Mouse (Mus musculus): ENCODE results near the gene A630023A22Rik. TPM values are rescaled to one million over a fixed set of nuclear protein-coding genes. Genes with fewer than 3 reads are reported as not detected.

A630023A22Rik gene
- not detected in 2 replicates for polyA plus RNA-seq (2016; fragmentation: Nextera tagmentation; extraction: Ambion mirVana)

DNA sequence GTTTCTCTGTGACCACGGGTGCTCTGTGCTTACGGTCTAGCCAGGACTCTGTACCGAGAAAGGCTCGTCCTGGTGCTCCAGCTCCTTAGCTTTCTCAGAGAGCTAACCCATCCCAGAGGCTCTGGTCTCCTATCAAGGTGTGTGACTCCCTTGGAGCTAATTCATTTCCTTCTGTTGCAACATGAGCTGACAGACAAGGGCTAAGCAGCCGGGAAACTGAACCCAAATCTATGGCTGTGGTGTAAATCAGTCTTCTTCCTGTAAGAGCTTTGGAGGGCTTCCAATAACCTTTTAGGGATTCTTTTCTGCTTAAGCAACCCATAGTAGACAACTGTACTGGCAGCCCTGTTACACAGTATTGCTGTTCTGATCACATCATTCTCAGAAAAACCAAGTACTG lies at the start of gene A630023A22Rik:
TSS of gene A630023A22Rik (minus strand) at position 154 of the 400 bp plus-strand sequence.
- no peak within 1 kb of the TSS for H3K9ac ChIP-seq
- H3K27me3 ChIP-seq, result no peaks in the 10 kb centered on the region
- 88% methylated on average over 5 of the region's 5 CpGs for WGBS
- no peak within 1 kb of the TSS for H3K27ac ChIP-seq
- H3K36me3 ChIP-seq (replicated peaks), result no peaks in the 10 kb centered on the region
- H3K4me3 ChIP-seq (replicated peaks), result no peak within 1 kb of the TSS
- no peaks in the 10 kb centered on the region for H3K4me1 ChIP-seq
- no peaks in the 10 kb centered on the region for H3K9me3 ChIP-seq
- ATAC-seq (ENCODE audit: low FRiP score), result no peak
- H3K4me2 ChIP-seq, result no peak within 1 kb of the TSS

DNA sequence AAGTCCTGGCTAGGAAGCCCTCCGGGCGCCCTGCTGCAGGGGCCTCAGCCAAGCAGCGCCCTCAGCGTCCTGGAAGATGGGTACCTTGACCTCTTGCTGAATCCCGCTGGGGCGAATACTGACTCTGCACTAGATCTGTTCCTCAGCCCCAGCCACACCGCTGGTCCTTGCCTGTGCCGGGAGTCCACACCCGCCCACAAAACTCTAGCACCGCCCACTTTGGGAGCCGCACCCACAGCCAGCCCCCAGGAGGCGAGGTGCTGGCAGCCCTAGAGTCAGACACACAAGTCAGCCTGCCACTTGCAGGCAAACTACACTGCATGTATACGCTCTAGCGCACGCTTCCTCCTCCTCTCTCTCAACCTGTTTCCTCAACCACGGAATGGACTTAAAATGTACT lies 49.8 kb upstream of the A630023A22Rik start, which contains the start of gene Npy4r:
TSS of gene Npy4r (minus strand) at position 148 of the 400 bp plus-strand sequence.
- Histone ChIP-seq H3K9me3 (no peaks in the 10 kb centered on the region), H3K27ac (no peak within 1 kb of the TSS), H3K4me2 (no peak within 1 kb of the TSS; the same call in 1 of the 2 replicates), H3K4me3 (replicated peaks) (no peak within 1 kb of the TSS), H3K4me1 (peaks cover 7% of the 10 kb centered on the region; the same call in 1 of the 2 replicates), H3K27me3 (peaks cover 18% of the 10 kb centered on the region), H3K36me3 (replicated peaks) (no peaks in the 10 kb centered on the region), H3K9ac (no peak within 1 kb of the TSS)
- ATAC-seq (ENCODE audit: low FRiP score), result no peak
- 18% methylated on average over 16 of the region's 16 CpGs for WGBS

DNA sequence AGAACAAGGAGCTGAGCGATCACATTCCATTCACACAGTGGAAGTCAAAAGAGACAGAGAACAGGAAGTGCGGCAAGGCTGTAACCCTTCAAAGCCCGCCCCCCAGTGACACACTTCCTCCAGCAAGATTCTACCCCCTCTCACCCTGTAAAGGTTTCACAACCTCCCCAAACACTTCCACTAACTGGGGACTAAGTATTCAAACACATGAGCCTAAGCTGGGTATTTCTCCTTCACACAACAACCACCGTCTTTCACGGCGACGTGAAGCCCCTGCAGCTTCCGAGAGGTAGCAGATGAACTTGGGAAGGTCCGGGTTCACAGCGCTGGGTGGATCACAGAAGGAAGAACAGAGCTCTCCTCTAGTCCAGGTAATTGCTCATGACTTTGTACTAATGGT lies 40.4 kb upstream of the A630023A22Rik start:
- Histone ChIP-seq H3K27ac (no peak overlapping the region), H3K4me1 (no peaks in the 10 kb centered on the region), H3K9ac (no peak overlapping the region), H3K36me3 (replicated peaks) (no peaks in the 10 kb centered on the region), H3K4me2 (no peak overlapping the region), H3K4me3 (replicated peaks) (no peak overlapping the region), H3K9me3 (no peaks in the 10 kb centered on the region), H3K27me3 (peaks cover 47% of the 10 kb centered on the region)
- WGBS, result 95% methylated on average over 10 of the region's 10 CpGs
- no peak for ATAC-seq (ENCODE audit: low FRiP score)

DNA sequence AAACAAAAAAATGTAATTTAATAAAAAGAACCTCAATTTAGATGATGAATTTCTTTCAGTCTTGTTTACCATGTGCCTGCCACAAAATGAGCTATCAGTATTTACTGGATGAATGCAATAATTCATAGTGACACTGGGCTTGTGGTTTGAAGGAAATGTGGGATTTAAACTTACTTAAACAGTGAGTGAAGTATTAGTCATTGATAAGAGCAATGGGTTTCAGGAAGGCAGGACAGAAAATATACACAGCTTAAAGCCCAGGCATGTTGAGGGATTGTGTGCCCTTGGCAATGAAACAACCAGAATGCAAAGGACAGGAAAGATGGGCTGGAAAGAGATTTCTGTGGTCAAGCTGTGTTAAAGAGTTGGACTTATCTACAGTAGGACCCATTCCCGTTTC lies 39.8 kb upstream of the A630023A22Rik start:
- H3K4me2 ChIP-seq, result no peak overlapping the region
- no peak overlapping the region for H3K4me3 ChIP-seq (replicated peaks)
- H3K9me3 ChIP-seq, result no peaks in the 10 kb centered on the region
- H3K27ac ChIP-seq, result no peak overlapping the region
- ATAC-seq (ENCODE audit: low FRiP score), result no peak
- peaks cover 53% of the 10 kb centered on the region for H3K27me3 ChIP-seq
- H3K36me3 ChIP-seq (replicated peaks), result no peaks in the 10 kb centered on the region
- H3K9ac ChIP-seq, result no peak overlapping the region
- WGBS, result 75% methylated on average over 1 of the region's 1 CpGs
- no peaks in the 10 kb centered on the region for H3K4me1 ChIP-seq

DNA sequence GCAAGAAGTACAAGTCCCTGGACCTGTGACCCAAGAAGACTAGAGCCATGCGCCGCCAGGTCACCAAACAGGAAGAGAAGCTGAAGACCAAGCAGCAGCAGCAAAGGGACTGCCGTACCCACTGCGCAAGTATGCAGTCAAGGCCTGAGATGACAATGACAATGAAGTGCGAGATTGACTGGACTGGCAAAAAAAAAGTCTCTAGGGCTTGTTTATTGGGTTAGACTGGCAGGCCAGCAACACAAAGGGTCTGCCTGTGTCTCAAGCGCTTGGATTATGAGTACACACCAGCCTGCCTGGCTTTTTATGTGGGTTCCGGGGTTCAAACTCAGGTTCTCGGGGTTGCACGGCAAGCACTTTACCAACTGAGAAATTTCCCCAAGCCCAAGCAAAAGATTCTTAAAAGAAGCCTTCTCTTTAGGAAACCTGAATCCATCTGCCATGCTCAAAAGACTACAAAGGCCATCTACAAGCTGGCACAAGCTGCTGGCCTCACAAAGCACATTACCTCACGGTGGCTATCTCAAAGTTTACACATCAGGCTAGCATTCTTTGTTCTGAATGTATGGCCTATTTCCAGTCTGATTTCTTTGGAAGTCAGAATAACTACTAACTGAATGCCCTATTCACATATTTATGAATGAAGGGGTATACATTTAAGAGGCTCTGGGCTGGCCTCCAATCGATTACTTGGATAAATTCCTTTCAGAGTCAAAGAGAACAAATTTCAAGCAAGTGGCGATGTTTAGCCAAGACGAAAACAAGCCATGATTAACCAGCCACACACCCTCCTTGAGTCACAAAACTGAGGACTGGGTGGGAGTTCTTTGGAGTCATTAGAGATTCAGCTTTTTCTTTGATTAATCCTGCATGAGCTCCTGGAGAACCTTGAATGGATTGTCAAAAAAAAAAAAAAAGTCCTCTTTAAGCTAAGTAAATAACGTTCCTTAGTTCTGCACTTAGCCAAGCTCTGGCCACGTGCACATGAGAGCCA lies 37.4 kb upstream of the A630023A22Rik start:
- H3K27ac ChIP-seq, result no peak overlapping the region
- H3K36me3 ChIP-seq (replicated peaks), result no peaks in the 10 kb centered on the region
- no peak overlapping the region for H3K9ac ChIP-seq
- H3K9me3 ChIP-seq, result no peaks in the 10 kb centered on the region
- WGBS, result 55% methylated on average over 15 of the region's 15 CpGs
- H3K27me3 ChIP-seq, result peaks cover 66% of the 10 kb centered on the region
- H3K4me2 ChIP-seq, result no peak overlapping the region
- no peak; the same call in 1 of the 2 replicates for ATAC-seq (ENCODE audit: low FRiP score)
- no peak overlapping the region for H3K4me3 ChIP-seq (replicated peaks)
- H3K4me1 ChIP-seq, result no peaks in the 10 kb centered on the region

DNA sequence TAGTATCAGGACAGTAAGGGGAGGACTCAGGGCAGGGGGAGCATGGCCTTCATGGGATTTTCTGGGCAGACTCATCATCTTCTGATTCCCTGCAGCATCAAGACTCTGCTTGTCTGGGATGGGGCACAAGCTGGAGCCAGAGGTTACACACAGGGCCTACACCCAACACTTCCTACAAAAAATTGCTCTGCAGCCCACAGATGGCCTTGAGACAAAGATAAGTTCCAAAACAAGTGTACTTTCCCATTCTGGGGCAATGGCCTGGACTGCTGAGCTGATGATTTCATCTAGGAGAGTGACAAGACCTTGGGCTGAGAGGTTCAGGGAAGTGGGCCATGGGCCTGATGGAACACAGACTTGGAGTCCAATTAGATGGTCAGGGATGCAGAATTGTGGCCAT lies 32.8 kb upstream of the A630023A22Rik start:
- peaks cover 5% of the 10 kb centered on the region; the same call in 1 of the 2 replicates for H3K4me1 ChIP-seq
- no peak overlapping the region for H3K27ac ChIP-seq
- H3K9me3 ChIP-seq, result no peaks in the 10 kb centered on the region
- H3K9ac ChIP-seq, result no peak overlapping the region
- H3K4me2 ChIP-seq, result no peak overlapping the region
- no peak overlapping the region for H3K4me3 ChIP-seq (replicated peaks)
- H3K27me3 ChIP-seq, result peaks cover 75% of the 10 kb centered on the region
- no peaks in the 10 kb centered on the region for H3K36me3 ChIP-seq (replicated peaks)
- ATAC-seq (ENCODE audit: low FRiP score), result no peak

DNA sequence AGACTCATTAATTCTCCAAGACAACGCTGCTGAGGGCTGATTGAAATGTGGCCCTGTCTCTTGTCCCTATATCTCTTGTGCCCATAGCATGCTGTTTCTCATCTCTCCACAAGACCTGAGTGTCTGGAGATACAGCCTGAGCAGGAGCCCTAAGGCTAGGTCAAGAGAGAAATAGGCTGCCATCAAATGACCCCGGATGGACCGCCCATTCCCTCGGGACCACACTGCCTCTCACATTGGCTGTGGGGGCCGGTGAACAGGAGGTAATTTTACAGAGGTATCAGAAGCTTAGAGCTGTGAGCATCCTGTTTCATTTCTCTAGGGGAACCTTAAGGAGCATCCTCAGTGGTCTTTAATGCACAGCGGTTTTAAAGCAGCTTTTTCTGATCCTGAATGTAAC lies 28.7 kb upstream of the A630023A22Rik start:
- WGBS, result 79% methylated on average over 6 of the region's 6 CpGs
- H3K4me2 ChIP-seq, result no peak overlapping the region
- H3K4me1 ChIP-seq, result peaks cover 5% of the 10 kb centered on the region; the same call in 1 of the 2 replicates
- no peak overlapping the region for H3K9ac ChIP-seq
- peaks cover 46% of the 10 kb centered on the region for H3K27me3 ChIP-seq
- H3K36me3 ChIP-seq (replicated peaks), result no peaks in the 10 kb centered on the region
- no peak overlapping the region for H3K27ac ChIP-seq
- H3K4me3 ChIP-seq (replicated peaks), result no peak overlapping the region
- H3K9me3 ChIP-seq, result no peaks in the 10 kb centered on the region
- ATAC-seq (ENCODE audit: low FRiP score), result no peak

DNA sequence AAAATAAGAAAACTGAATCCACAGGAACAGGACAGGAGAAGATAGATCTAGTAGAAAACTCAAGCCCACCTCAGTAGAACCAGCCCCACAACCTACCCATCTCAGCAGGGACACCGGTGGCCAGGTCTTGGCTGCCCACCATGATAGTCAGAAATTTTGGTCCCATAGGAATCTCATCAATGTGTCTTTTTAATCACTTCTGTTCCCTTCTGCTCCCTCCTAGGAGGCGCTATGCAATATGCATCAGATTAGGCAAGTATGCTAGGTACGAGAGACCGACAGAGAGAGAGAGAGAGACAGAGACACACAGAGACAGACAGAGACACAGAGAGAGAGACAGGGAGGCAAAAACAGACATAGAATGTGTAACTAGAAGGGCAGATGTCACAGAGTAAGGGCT lies 19.1 kb upstream of the A630023A22Rik start:
- 94% methylated on average over 4 of the region's 4 CpGs for WGBS
- Histone ChIP-seq H3K9ac (no peak overlapping the region), H3K27me3 (no peaks in the 10 kb centered on the region), H3K4me2 (no peak overlapping the region), H3K36me3 (replicated peaks) (no peaks in the 10 kb centered on the region), H3K4me1 (no peaks in the 10 kb centered on the region), H3K9me3 (no peaks in the 10 kb centered on the region), H3K27ac (no peak overlapping the region), H3K4me3 (replicated peaks) (no peak overlapping the region)
- no peak for ATAC-seq (ENCODE audit: low FRiP score)

DNA sequence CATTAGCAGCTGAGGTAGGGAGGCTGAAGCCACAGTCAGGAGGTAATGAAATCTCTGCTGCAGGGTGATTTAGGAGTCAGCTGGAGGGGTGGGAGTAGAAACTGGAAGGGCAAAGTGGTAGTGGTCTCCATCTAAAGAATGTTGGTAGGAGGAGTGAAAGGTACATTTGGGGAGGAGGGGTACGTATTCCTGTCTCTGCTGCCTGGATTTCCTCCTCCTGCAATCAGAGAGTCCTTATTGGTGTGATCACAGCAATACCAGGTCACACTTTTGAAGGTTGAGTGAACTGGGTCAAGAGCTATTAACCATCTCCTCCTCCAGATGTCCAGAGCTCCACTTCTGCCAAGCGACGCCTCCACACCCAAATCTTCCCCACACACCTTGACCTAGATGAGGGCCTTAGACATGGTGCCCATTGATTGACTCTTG lies 18.4 kb upstream of the A630023A22Rik start:
- 88% methylated on average over 3 of the region's 3 CpGs for WGBS
- no peaks in the 10 kb centered on the region for H3K4me1 ChIP-seq
- H3K4me2 ChIP-seq, result no peak overlapping the region
- no peaks in the 10 kb centered on the region for H3K36me3 ChIP-seq (replicated peaks)
- H3K9me3 ChIP-seq, result no peaks in the 10 kb centered on the region
- no peaks in the 10 kb centered on the region for H3K27me3 ChIP-seq
- ATAC-seq (ENCODE audit: low FRiP score), result no peak
- no peak overlapping the region for H3K4me3 ChIP-seq (replicated peaks)
- H3K27ac ChIP-seq, result no peak overlapping the region
- no peak overlapping the region for H3K9ac ChIP-seq

DNA sequence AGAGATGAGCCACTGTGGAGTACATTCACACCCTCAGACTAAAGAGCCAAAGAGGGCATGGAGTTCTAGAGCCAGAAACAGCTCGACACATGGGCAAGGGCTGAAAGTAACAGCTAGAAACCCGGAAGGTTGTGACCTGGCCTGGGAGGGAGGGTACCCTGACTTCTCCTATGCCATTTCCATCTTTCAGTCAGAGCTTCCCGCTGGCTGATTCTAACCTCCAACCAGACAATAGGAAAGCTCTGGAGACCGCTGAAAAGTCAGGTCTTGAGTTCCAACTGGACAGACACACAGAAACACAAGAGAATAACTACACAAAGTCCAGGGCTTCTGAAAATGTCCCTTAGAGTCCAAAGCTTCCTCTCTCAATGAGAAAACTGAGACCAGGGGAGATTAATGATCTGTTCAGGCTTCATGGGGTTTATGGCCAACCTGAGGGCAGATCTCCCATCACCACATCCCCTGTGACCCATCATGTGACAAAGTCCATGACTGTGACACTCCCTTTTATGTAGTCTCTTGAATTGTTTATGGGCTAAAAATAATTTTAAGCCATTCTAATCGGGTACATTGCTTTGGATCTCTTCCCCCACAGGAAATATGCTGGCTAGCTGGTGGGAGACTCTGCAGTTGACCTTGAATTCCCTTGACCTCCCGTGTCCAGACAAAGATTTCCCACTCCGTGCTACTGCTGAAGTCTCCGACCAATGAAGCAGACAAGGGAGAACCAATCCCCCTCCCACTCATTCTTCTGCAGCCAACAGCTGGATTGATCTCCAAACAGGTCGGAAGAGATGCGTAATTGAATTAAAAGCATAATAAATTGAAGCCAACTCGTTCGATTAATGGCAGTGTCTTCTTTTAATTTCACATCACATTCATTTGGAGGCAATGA lies 17.7 kb upstream of the A630023A22Rik start:
- ATAC-seq (ENCODE audit: low FRiP score), result no peak
- Histone ChIP-seq H3K9me3 (no peaks in the 10 kb centered on the region), H3K27me3 (no peaks in the 10 kb centered on the region), H3K27ac (no peak overlapping the region), H3K4me2 (no peak overlapping the region), H3K4me1 (no peaks in the 10 kb centered on the region), H3K9ac (no peak overlapping the region), H3K4me3 (replicated peaks) (no peak overlapping the region), H3K36me3 (replicated peaks) (no peaks in the 10 kb centered on the region)
- WGBS, result 89% methylated on average over 12 of the region's 12 CpGs

DNA sequence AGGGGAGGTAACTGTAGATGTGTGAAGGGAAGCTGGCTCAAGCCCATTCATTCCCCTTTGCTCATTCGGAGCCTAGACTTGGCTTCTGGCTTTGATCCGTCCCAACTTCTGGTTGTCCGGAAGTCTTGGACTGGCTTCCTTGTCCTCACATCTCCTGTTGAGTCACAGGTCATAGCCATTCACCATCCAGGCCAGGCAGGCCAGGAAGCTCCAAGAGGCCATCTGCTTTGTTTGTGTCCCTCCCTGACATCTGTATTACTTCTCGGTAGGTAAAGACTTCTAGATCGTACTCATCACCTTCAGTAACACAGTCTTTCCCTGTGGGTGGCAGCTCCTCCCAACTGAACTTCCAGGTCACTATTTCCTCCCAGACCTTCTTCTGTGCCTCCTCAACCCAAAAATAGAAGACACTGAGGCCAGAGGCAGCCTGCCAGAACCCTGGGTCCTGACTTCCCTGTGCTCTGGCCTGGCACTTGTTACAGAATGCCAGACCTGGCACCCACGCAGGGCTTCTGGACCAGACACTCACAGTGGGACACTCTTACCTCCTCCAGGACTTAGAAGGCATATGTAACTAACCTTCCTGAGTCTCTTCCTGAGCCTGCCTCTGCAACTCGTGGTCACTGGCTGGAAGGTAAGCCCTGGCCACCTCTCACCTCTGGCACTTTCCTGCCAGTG lies 16.6 kb upstream of the A630023A22Rik start:
- no peak overlapping the region for H3K4me3 ChIP-seq (replicated peaks)

DNA sequence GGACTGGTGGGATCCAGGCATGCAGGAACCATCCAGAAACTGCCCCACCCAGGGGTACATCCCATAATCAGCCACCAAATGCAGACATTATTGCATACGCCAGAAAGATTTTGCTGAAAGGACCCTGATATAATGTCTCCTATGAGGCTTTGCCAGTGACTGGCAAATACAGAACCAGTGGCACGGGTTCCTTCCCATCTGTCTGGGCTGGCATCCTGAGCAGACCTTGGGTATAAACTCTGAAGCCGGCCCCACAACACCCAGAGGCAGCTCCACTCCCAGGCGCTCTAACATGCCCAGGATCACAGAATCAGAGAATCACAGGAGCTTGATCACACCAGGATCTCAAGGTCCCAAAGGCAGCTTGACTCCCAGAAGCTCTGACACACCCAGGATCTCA lies 11.8 kb upstream of the A630023A22Rik start:
- Histone ChIP-seq H3K9ac (no peak overlapping the region), H3K4me1 (no peaks in the 10 kb centered on the region), H3K9me3 (no peaks in the 10 kb centered on the region), H3K27me3 (no peaks in the 10 kb centered on the region), H3K36me3 (replicated peaks) (no peaks in the 10 kb centered on the region), H3K4me2 (no peak overlapping the region), H3K4me3 (replicated peaks) (no peak overlapping the region), H3K27ac (no peak overlapping the region)
- ATAC-seq (ENCODE audit: low FRiP score), result no peak
- 83% methylated on average over 4 of the region's 4 CpGs for WGBS

More for the DNA sequence above, 16.6 kb upstream of the A630023A22Rik start:
- H3K9ac ChIP-seq, result no peak overlapping the region
- H3K9me3 ChIP-seq, result no peaks in the 10 kb centered on the region
- no peak overlapping the region for H3K27ac ChIP-seq
- H3K4me1 ChIP-seq, result no peaks in the 10 kb centered on the region
- H3K4me2 ChIP-seq, result no peak overlapping the region
- WGBS, result 85% methylated on average over 7 of the region's 7 CpGs
- no peaks in the 10 kb centered on the region for H3K36me3 ChIP-seq (replicated peaks)
- H3K27me3 ChIP-seq, result no peaks in the 10 kb centered on the region
- ATAC-seq (ENCODE audit: low FRiP score), result no peak
